Mouse (Mus musculus) limb, embryonic 15.5 days (tissue): Measurements from ENCODE around the gene Exo5. TPM values are rescaled to one million over a fixed set of nuclear protein-coding genes. Genes with fewer than 3 reads are reported as not detected.

Experiments
- ATAC-seq: fragments of 200-750 bp; cut with Nextera tagmentation; 2 replicates; pipeline ENCODE4 v1.8.0; 2017; ENCODE audit warnings: low read depth, moderate TSS enrichment; ENCODE audit not compliant: insufficient number of reproducible peaks, low FRiP score, low TSS enrichment
- H3K27ac ChIP-seq: fragments of 300-500 bp; sonication (generic); 2 replicates; pipeline ENCODE4 v1.5.1; 2015; ENCODE audit warnings: moderate library complexity, mild to moderate bottlenecking, inconsistent platforms
- H3K27me3 ChIP-seq: fragments of 300-500 bp; sonication (generic); 2 replicates; pipeline ENCODE4 v1.6.1; 2015; ENCODE audit warnings: inconsistent platforms
- H3K36me3 ChIP-seq: fragments of 300-500 bp; sonication (generic); 2 replicates; pipeline ENCODE4 v1.6.1; 2015; ENCODE audit warnings: inconsistent platforms
- H3K4me1 ChIP-seq: fragments of 300-500 bp; sonication (generic); 2 replicates; pipeline ENCODE4 v1.6.1; 2015; ENCODE audit warnings: inconsistent platforms
- H3K4me2 ChIP-seq: fragments of 300-500 bp; sonication (generic); 2 replicates; pipeline ENCODE4 v1.6.1; 2015; ENCODE audit warnings: mild to moderate bottlenecking, inconsistent platforms
- H3K4me3 ChIP-seq: fragments of 300-500 bp; sonication (generic); 2 replicates; pipeline ENCODE4 v1.5.1; 2015; ENCODE audit warnings: mild to moderate bottlenecking, inconsistent platforms
- H3K9ac ChIP-seq: fragments of 300-500 bp; sonication (generic); 2 replicates; pipeline ENCODE4 v1.6.1; 2015; ENCODE audit warnings: inconsistent platforms
- H3K9me3 ChIP-seq: fragments of 300-500 bp; sonication (generic); 2 replicates; pipeline ENCODE4 v1.6.1; 2016; ENCODE audit warnings: inconsistent platforms
- WGBS: fragments of 180-500 bp; shearing (Covaris S2); methylation state at CpG from one replicate; pipeline ENCODE4 v1.1.7; 2015; 5-methylcytosine and 5-hydroxymethylcytosine counted together
- polyA plus RNA-seq: library from polyadenylated mRNA; unstranded; fragments of >200 nt; fragmentation: Nextera tagmentation; extraction: Ambion mirVana; gene quantifications from 2 replicates; pipeline ENCODE4 v1.2.1, GENCODE M21; 2015

Gene Exo5
- polyA plus RNA-seq, 1 experiment from 2014 or later = 26.8 TPM

- no peak overlapping the region for H3K4me2 ChIP-seq
- no peak overlapping the region for H3K27ac ChIP-seq
- 82% methylated on average over 3 of the region's 3 CpGs for WGBS
- H3K9me3 ChIP-seq = no peaks in the 10 kb centered on the region
- H3K4me1 ChIP-seq = no peaks in the 10 kb centered on the region
- no peak overlapping the region for H3K9ac ChIP-seq
- no peak for ATAC-seq
- H3K27me3 ChIP-seq = no peaks in the 10 kb centered on the region
- H3K4me3 ChIP-seq = no peak overlapping the region
- H3K36me3 ChIP-seq = peaks cover 11% of the 10 kb centered on the region
Observed at GRCm38 (mm10) chr4:120935006-120935405, 10.2 kb upstream of the Exo5 start.

- no peak overlapping the region for H3K9ac ChIP-seq
- peaks cover 11% of the 10 kb centered on the region for H3K36me3 ChIP-seq
- 93% methylated on average over 18 of the region's 18 CpGs for WGBS
- H3K4me2 ChIP-seq = no peak overlapping the region
- no peak overlapping the region for H3K27ac ChIP-seq
- 0 out of 2 replicates have a peak, but pooled peaks cover 4% of the 10 kb centered on the region for H3K9me3 ChIP-seq
- no peaks in the 10 kb centered on the region for H3K27me3 ChIP-seq
- H3K4me3 ChIP-seq = no peak overlapping the region
- H3K4me1 ChIP-seq = no peaks in the 10 kb centered on the region
- no peak for ATAC-seq
Observed at GRCm38 (mm10) chr4:120930736-120931135, 5.9 kb upstream of the Exo5 start.

- Histone ChIP-seq H3K27me3 (no peaks in the 10 kb centered on the region), H3K4me3 (no peak overlapping the region), H3K36me3 (peaks cover 11% of the 10 kb centered on the region), H3K4me2 (no peak overlapping the region), H3K4me1 (peaks cover 2% of the 10 kb centered on the region; the same call in 1 of the 2 replicates), H3K9me3 (0 out of 2 replicates have a peak, but pooled peaks cover 4% of the 10 kb centered on the region), H3K27ac (no peak overlapping the region), H3K9ac (no peak overlapping the region)
- 74% methylated on average over 3 of the region's 3 CpGs for WGBS
- ATAC-seq = no peak
Observed at GRCm38 (mm10) chr4:120928686-120929085, 3.9 kb upstream of the Exo5 start.

GRCm38 (mm10) chr4:120925386-120925785 lies 569 bp upstream of the Exo5 start:
- H3K4me3 ChIP-seq = peak overlapping the region; percentile 71
- 16% methylated on average over 3 of the region's 3 CpGs for WGBS
- H3K36me3 ChIP-seq = peaks cover 24% of the 10 kb centered on the region
- no peak overlapping the region for H3K9ac ChIP-seq
- H3K4me2 ChIP-seq = peak overlapping the region; percentile 56
- peaks cover 2% of the 10 kb centered on the region; the same call in 1 of the 2 replicates for H3K4me1 ChIP-seq
- H3K9me3 ChIP-seq = peaks cover 8% of the 10 kb centered on the region; the same call in 1 of the 2 replicates
- peak overlapping the region; percentile 90 for H3K27ac ChIP-seq
- no peaks in the 10 kb centered on the region for H3K27me3 ChIP-seq
- no peak for ATAC-seq

DNA sequence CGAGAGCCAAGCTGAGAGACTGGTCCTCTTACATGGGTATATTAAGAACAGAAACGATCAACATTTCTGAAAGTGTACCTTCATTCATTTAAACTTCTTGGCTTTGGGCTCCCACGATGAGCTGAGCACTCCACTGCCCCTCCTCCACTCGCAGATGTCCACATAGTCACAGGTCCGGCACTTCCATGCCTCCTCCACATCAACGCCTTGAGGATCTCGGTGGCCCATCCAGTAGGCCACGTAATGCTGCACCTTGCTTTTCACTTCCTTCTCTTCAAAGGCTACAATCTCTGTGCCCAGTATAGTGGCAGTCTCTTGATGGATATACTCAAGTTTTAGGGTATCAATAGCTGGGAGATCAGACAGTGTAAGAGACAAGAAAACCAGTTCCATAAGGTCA lies 3.4 kb downstream of the Exo5 start:
- no peak for ATAC-seq
- 95% methylated on average over 8 of the region's 8 CpGs for WGBS
- H3K4me3 ChIP-seq = no peak overlapping the region
- H3K27me3 ChIP-seq = no peaks in the 10 kb centered on the region
- no peak overlapping the region for H3K4me2 ChIP-seq
- peaks cover 31% of the 10 kb centered on the region for H3K36me3 ChIP-seq
- peaks cover 4% of the 10 kb centered on the region; the same call in 1 of the 2 replicates for H3K9me3 ChIP-seq
- H3K4me1 ChIP-seq = peaks cover 2% of the 10 kb centered on the region; the same call in 1 of the 2 replicates
- H3K9ac ChIP-seq = no peak overlapping the region
- no peak overlapping the region for H3K27ac ChIP-seq

- H3K27me3 ChIP-seq = no peaks in the 10 kb centered on the region
- 60% methylated on average over 4 of the region's 4 CpGs for WGBS
- H3K9me3 ChIP-seq = no peaks in the 10 kb centered on the region
- no peak overlapping the region for H3K27ac ChIP-seq
- H3K4me3 ChIP-seq = no peak overlapping the region
- peaks cover 2% of the 10 kb centered on the region; the same call in 1 of the 2 replicates for H3K36me3 ChIP-seq
- no peak for ATAC-seq
- H3K4me2 ChIP-seq = no peak overlapping the region
- H3K4me1 ChIP-seq = no peaks in the 10 kb centered on the region
- H3K9ac ChIP-seq = no peak overlapping the region
Observed at GRCm38 (mm10) chr4:120914501-120914900, 10.3 kb downstream of the Exo5 start.

DNA sequence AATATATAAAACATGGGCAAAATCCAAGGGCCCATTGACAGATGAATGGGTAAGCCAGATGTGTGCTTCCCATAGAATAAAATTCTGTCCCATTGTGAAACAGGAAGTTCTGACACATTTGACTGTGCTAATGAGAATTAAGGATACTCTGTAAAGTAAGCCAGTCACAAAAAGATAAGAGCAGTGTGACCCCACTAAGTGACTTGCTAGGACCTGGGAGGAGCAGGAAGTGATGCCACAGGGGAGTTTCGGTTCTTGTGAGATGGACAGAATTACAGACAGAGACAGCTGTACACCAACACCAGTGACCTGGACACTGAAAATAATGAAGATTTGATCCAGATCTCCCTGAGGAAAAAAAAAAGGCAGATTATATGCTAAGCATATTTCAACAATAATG lies 11.0 kb downstream of the Exo5 start:
- Histone ChIP-seq H3K27ac (no peak overlapping the region), H3K27me3 (no peaks in the 10 kb centered on the region), H3K4me1 (no peaks in the 10 kb centered on the region), H3K4me2 (no peak overlapping the region), H3K9me3 (no peaks in the 10 kb centered on the region), H3K4me3 (no peak overlapping the region), H3K36me3 (no peaks in the 10 kb centered on the region), H3K9ac (no peak overlapping the region)
- no peak for ATAC-seq
- WGBS = 61% methylated on average over 1 of the region's 1 CpGs

- no peak overlapping the region for H3K27ac ChIP-seq
- H3K4me1 ChIP-seq = no peaks in the 10 kb centered on the region
- ATAC-seq = no peak
- no peaks in the 10 kb centered on the region for H3K27me3 ChIP-seq
- no peaks in the 10 kb centered on the region for H3K36me3 ChIP-seq
- H3K4me2 ChIP-seq = no peak overlapping the region
- H3K9me3 ChIP-seq = no peaks in the 10 kb centered on the region
- WGBS = 69% methylated on average over 8 of the region's 8 CpGs
- no peak overlapping the region for H3K9ac ChIP-seq
- H3K4me3 ChIP-seq = no peak overlapping the region
Observed at GRCm38 (mm10) chr4:120913443-120913842, 11.4 kb downstream of the Exo5 start.

DNA sequence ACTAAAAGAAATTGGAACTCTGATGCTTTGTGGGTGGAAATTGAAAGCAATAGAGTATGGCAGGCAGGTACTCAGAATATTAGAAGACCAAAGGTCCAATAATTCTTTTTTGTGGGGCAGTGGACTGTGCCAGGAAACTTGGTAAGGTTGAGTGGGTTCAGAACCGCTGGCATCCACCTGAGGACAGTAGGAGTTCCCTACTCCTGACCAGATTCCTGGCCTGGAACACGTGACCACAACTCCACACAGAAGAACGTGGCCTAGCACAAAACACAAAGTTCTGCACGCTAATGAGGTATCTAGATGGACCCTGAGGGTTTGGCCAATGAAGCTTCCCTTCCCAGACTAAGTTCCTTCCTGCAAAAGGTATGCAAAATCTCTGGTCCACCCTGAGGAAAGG lies 12.0 kb downstream of the Exo5 start:
- no peak overlapping the region for H3K27ac ChIP-seq
- no peaks in the 10 kb centered on the region for H3K36me3 ChIP-seq
- H3K4me2 ChIP-seq = no peak overlapping the region
- no peaks in the 10 kb centered on the region for H3K4me1 ChIP-seq
- no peak overlapping the region for H3K4me3 ChIP-seq
- no peaks in the 10 kb centered on the region for H3K27me3 ChIP-seq
- no peak overlapping the region for H3K9ac ChIP-seq
- no peaks in the 10 kb centered on the region for H3K9me3 ChIP-seq
- WGBS = 42% methylated on average over 4 of the region's 4 CpGs
- no peak for ATAC-seq

DNA sequence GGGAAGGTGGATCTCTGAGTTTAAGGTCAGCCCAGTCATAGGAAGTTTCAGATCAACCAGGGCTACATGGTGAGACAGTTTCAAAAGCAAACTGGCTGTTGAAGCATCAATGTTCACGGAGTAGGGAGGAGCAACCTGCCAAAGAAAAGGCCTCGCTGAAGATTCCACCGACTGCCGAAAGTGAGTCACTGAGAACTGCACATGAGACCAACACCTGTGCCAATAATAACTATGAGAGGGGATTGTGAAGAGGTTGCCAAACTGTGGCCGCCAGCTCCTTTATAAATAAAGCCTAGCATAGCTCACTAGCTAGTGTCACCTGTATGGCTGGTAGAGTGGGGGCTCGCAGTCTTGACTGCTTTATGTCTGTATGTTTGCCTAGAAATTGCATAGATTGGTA lies 13.7 kb downstream of the Exo5 start:
- Histone ChIP-seq H3K4me2 (no peak overlapping the region), H3K9me3 (no peaks in the 10 kb centered on the region), H3K27ac (no peak overlapping the region), H3K4me3 (no peak overlapping the region), H3K27me3 (no peaks in the 10 kb centered on the region), H3K4me1 (no peaks in the 10 kb centered on the region), H3K36me3 (no peaks in the 10 kb centered on the region), H3K9ac (no peak overlapping the region)
- no peak for ATAC-seq
- WGBS = 79% methylated on average over 6 of the region's 6 CpGs

GRCm38 (mm10) chr4:120909558-120910150 lies 15.2 kb downstream of the Exo5 start:
- Histone ChIP-seq H3K4me2 (no peak overlapping the region), H3K27ac (no peak overlapping the region), H3K9me3 (no peaks in the 10 kb centered on the region), H3K9ac (no peak overlapping the region), H3K27me3 (no peaks in the 10 kb centered on the region), H3K36me3 (no peaks in the 10 kb centered on the region), H3K4me3 (no peak overlapping the region), H3K4me1 (no peaks in the 10 kb centered on the region)
- no peak for ATAC-seq
- WGBS = 28% methylated on average over 15 of the region's 15 CpGs

DNA sequence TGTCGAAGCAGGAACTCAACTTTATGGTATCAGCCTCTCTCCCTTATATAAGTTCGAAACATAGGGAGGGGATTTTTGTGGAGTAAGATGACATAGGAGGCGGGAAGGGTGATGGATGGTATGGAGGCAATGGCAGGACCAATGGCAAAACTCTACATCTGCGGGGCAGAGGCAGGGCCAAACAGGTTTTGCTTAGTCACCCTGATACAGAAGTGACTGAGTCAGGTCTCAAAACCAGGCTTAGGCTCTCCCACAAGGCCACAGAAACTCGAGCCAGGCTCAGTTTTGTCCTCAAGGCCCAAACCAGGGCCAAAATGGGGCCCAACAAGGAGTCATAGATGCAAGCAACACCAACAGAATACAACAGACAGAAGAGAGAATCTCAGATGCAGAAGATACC lies 19.2 kb downstream of the Exo5 start:
- no peaks in the 10 kb centered on the region for H3K4me1 ChIP-seq
- ATAC-seq = no peak
- H3K27ac ChIP-seq = no peak overlapping the region
- H3K36me3 ChIP-seq = no peaks in the 10 kb centered on the region
- H3K4me3 ChIP-seq = no peak overlapping the region
- H3K27me3 ChIP-seq = no peaks in the 10 kb centered on the region
- no peaks in the 10 kb centered on the region for H3K9me3 ChIP-seq
- WGBS = 69% methylated on average over 5 of the region's 5 CpGs
- H3K4me2 ChIP-seq = no peak overlapping the region
- no peak overlapping the region for H3K9ac ChIP-seq

GRCm38 (mm10) chr4:120904533-120904932 lies 20.3 kb downstream of the Exo5 start:
- WGBS = 75% methylated on average over 4 of the region's 4 CpGs
- Histone ChIP-seq H3K27ac (no peak overlapping the region), H3K9ac (no peak overlapping the region), H3K36me3 (no peaks in the 10 kb centered on the region), H3K9me3 (no peaks in the 10 kb centered on the region), H3K4me2 (no peak overlapping the region), H3K27me3 (no peaks in the 10 kb centered on the region), H3K4me1 (no peaks in the 10 kb centered on the region), H3K4me3 (no peak overlapping the region)
- no peak for ATAC-seq
